Mouse (Mus musculus): Measurements from ENCODE around the gene Dcn. TPM values are rescaled to one million over a fixed set of nuclear protein-coding genes. Genes with fewer than 3 reads are reported as not detected.

The Dcn gene
- polyA plus RNA-seq, 1 experiment from 2014 or later = 117 TPM

- H3K27ac ChIP-seq (ENCODE audit: low read depth) = no peak overlapping the region
- H3K4me2 ChIP-seq = no peak overlapping the region
- H3K36me3 ChIP-seq (ENCODE audit: insufficient read depth) = no peaks in the 10 kb centered on the region
- TF ChIP-seq CTCF (IDR thresholded peaks at IDR 0.05; ENCODE audit: low read depth) = no peak
- H3K4me3 ChIP-seq (ENCODE audit: low read depth, low read length) = no peak overlapping the region
- H3K9ac ChIP-seq = no peak overlapping the region
- 80% methylated on average over 4 of the region's 4 CpGs for WGBS
- H3K9me3 ChIP-seq (ENCODE audit: low read depth, low read length) = no peaks in the 10 kb centered on the region
- ATAC-seq (ENCODE audit: insufficient read depth) (no peak), DNase-seq (no peak)
- no peaks in the 10 kb centered on the region for H3K27me3 ChIP-seq (ENCODE audit: insufficient read depth, low read length)
- H3K4me1 ChIP-seq (ENCODE audit: insufficient read depth) = no peaks in the 10 kb centered on the region
Measured at GRCm38 (mm10) chr10:97538202-97538601, 58.8 kb downstream of the Dcn start.

GRCm38 (mm10) chr10:97547740-97548139 is 68.3 kb downstream of the Dcn start:
- Histone ChIP-seq H3K9ac (no peak overlapping the region), H3K36me3 (ENCODE audit: insufficient read depth) (no peaks in the 10 kb centered on the region), H3K9me3 (ENCODE audit: low read depth, low read length) (no peaks in the 10 kb centered on the region), H3K27ac (ENCODE audit: low read depth) (peak overlapping the region; percentile 51; the same call in 1 of the 2 replicates), H3K4me1 (ENCODE audit: insufficient read depth) (no peaks in the 10 kb centered on the region), H3K27me3 (ENCODE audit: insufficient read depth, low read length) (no peaks in the 10 kb centered on the region), H3K4me2 (no peak overlapping the region), H3K4me3 (ENCODE audit: low read depth, low read length) (no peak overlapping the region)
- peak; percentile 49 for DNase-seq
- TF ChIP-seq CTCF (IDR thresholded peaks at IDR 0.05; ENCODE audit: low read depth) = no peak
- ATAC-seq (ENCODE audit: insufficient read depth) = peak; percentile 68; the same call in 1 of the 2 replicates
- WGBS = 5% methylated on average over 1 of the region's 1 CpGs

DNA sequence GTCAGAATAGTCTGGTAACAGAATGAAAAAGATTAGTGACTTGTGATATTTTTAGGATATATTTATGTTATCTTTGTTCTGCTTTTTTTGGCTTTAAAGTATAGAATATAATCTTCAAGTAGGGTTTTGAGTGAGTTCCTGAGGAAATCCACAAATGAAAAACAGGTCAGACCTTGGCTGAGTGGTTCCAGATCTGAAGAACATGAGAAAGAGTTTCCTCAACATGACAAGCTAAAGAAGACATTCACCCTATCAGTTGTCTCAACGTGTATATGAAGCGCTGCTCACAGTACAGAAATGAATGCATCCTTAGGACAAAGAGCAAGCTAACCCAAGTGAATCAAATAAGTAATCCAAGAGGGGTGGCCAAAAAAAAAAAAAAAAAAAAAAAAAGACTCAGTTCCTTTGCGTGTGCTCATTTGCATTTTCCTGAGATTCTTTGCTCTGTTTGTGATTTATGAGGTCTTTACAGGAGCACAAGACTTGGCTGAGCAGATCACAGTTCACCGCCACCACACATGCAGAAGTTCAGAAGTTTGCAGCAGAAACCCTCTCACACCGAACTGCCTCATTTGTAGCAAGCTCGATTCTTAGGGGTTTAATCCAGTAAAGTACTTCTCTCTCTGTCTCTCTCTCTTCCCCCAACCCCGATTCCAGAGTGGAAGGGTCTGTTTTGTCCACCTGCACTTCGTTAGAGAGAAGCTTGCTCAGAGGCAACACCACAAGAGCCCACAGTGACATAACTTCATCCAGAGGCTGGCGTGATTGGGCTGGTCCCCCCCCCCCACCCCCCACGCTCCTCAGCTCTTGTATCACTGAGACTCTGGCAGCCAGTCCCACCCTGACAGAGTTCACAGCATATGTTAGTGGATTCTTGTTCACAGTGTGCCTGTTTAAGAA is 85.8 kb downstream of the Dcn start, which contains the start of gene Lum:
Gene Lum (plus strand): TSS at position 172 of the 900 bp plus-strand sequence.
- Histone ChIP-seq H3K27me3 (ENCODE audit: insufficient read depth, low read length) (no peaks in the 10 kb centered on the region), H3K36me3 (ENCODE audit: insufficient read depth) (no peaks in the 10 kb centered on the region), H3K27ac (ENCODE audit: low read depth) (peak within 1 kb of the TSS; percentile 68), H3K4me3 (ENCODE audit: low read depth, low read length) (no peak within 1 kb of the TSS), H3K9ac (no peak within 1 kb of the TSS), H3K4me2 (peak within 1 kb of the TSS; percentile 35), H3K4me1 (ENCODE audit: insufficient read depth) (0 out of 2 replicates have a peak, but pooled peaks cover 2% of the 10 kb centered on the region), H3K9me3 (ENCODE audit: low read depth, low read length) (no peaks in the 10 kb centered on the region)
- WGBS = 36% methylated on average over 10 of the region's 10 CpGs
- ATAC-seq (ENCODE audit: insufficient read depth) (peak; percentile 62; the same call in 1 of the 2 replicates), DNase-seq (peak; percentile 37)
- TF ChIP-seq CTCF (IDR thresholded peaks at IDR 0.05; ENCODE audit: low read depth) = no peak

GRCm38 (mm10) chr10:97567489-97568135 is 88.2 kb downstream of the Dcn start:
- Histone ChIP-seq H3K36me3 (ENCODE audit: insufficient read depth) (no peaks in the 10 kb centered on the region), H3K27me3 (ENCODE audit: insufficient read depth, low read length) (no peaks in the 10 kb centered on the region), H3K4me3 (ENCODE audit: low read depth, low read length) (peak overlapping the region; percentile 15; the same call in 1 of the 2 replicates), H3K9me3 (ENCODE audit: low read depth, low read length) (no peaks in the 10 kb centered on the region), H3K27ac (ENCODE audit: low read depth) (peak overlapping the region; percentile 21; the same call in 1 of the 2 replicates), H3K9ac (no peak overlapping the region), H3K4me1 (ENCODE audit: insufficient read depth) (0 out of 2 replicates have a peak, but pooled peaks cover 2% of the 10 kb centered on the region), H3K4me2 (peak overlapping the region; percentile 16; the same call in 1 of the 2 replicates)
- no peak for ATAC-seq (ENCODE audit: insufficient read depth)
- 57% methylated on average over 8 of the region's 8 CpGs for WGBS
- peak; percentile 30 for DNase-seq
- TF ChIP-seq CTCF (IDR thresholded peaks at IDR 0.05; ENCODE audit: low read depth) = peak; percentile 38

Other genes with a start within 250 kb of the Dcn start
- gene Lum, start 85.5 kb downstream of the Dcn start, polyA plus RNA-seq (2014; fragmentation: Nextera tagmentation; extraction: Ambion mirVana) = 41.8 and 50.1 TPM in 2 replicates
- gene Kera, start 127.3 kb downstream of the Dcn start, polyA plus RNA-seq (2014; fragmentation: Nextera tagmentation; extraction: Ambion mirVana) = 0.11 TPM in 1 of 2 replicates, not detected in the other
- 1.7 and 1.9 TPM in 2 replicates for gene Epyc, start 164.5 kb downstream of the Dcn start, polyA plus RNA-seq (2014; fragmentation: Nextera tagmentation; extraction: Ambion mirVana)
- not detected in 2 replicates for gene Ccer1, start 213.4 kb downstream of the Dcn start, polyA plus RNA-seq (2014; fragmentation: Nextera tagmentation; extraction: Ambion mirVana)
- not detected in 2 replicates for gene C030005K15Rik, start 247.1 kb downstream of the Dcn start, polyA plus RNA-seq (2014; fragmentation: Nextera tagmentation; extraction: Ambion mirVana)

Data from lung, embryonic 14.5 days (tissue).